Mouse (Mus musculus): Measurements from ENCODE around the gene Fth1.
A peak's percentile ranks its signal among the peaks of the same experiment; 100 is the strongest.
"Not testable (repeated sequence)": the region's sequence is repeated elsewhere in the genome, so short reads cannot be mapped to it uniquely, and the experiment has no call there.

Gene Fth1

DNA sequence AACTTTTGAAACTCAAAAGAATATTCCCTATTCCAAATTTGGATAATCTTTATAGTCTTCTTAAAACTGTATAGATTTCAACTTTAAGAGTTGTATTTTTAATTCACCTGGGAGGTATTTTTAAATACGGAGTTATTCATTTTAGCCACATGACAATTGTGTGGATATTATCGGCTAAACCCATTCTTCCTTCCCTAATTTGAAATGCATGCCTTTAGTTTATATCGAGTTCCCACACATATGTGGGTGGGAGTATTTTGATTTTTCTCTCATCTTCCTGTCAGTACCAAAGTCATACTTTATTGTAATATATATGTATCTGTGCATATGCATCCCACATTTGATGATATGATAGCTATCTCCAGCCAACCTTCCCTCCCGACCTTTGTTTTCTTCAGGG is at the start of gene Fth1:
Gene Fth1 (plus strand): TSS at position 341 of the 400 bp plus-strand sequence.
- DNase-seq (ENCODE audit: low read depth) = no peak

DNA sequence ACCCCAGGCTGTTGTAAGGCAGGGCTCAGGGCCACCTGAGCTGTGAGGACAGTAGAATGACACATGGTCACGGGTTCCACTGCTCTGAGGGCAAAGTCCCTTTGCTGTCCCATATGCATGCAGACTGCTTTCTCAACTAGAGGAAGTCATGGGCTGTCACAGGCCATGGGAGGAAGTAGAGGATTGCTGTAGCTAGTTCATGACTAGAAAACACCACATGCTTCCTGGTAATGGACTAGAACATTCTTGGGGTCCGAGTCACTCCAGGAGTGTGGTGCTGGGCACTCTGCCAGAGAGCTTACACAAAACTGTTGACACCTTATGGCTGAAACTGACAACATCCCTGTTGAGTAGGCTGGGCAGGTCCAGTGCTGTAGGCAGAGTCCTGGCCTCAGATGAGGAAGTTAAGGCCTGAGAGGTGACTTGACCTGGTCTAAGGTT is 49.2 kb upstream of the Fth1 start:
- not testable (repeated sequence) for DNase-seq (ENCODE audit: low read depth)

DNA sequence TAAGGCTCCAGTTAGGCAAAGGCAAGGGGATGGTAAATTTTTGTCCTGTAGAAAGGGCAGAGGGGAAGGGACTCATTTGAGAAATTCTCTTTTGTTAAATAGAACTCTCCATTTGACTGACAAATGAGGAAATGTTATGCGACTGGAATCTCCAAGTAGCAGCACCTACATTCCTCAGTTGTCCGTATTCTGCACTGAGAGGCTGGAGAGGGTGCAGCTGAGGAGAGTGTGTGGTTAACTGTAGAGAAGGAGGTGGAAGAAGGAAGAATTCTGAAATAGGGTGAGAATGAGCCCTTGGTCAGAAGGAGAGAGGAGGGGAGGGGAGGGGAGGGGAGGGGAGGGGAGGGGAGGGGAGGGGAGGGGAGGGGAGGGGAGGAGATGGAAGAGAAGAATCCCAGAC is 46.5 kb upstream of the Fth1 start:
- no peak for DNase-seq (ENCODE audit: low read depth)

DNA sequence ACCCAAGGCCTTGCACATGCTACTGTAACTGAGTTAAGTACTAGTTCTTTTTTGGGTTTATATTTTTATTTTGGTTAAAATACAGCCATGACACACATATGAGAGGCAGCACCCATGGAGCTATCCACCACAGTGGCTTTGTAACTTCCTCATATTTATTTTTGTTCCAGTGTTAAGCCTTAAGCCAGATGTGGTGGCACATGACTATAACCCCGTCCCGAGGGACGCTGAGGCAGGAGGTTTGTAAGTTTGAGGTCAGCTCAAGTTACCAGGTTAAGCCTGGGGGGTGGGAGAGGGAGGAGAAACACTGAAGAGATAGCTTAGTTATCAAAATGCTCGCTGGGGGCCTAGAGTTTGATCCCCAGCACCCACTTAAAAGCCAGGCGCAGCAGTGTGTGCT is 43.8 kb upstream of the Fth1 start:
- DNase-seq (ENCODE audit: low read depth) = no peak

DNA sequence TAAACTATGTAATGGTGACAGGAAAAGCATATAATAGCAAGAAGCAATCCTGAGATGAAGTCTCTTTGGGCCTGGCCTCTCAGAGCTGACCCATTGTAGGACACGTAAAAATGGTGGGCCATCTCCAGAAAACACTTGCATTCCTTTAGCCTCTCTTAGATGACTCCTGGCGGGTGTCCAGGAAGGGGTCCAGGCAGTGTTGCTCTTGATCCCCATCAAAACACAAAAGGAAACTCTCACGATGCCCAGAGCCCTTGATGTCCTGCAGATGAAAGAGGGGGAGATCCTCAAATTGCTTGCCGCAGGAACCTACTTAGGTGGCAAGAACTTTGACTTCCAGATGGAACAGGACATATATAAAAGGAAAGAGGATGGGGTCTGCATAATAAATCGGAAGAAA is 43.0 kb upstream of the Fth1 start:
- DNase-seq (ENCODE audit: low read depth) = no peak

DNA sequence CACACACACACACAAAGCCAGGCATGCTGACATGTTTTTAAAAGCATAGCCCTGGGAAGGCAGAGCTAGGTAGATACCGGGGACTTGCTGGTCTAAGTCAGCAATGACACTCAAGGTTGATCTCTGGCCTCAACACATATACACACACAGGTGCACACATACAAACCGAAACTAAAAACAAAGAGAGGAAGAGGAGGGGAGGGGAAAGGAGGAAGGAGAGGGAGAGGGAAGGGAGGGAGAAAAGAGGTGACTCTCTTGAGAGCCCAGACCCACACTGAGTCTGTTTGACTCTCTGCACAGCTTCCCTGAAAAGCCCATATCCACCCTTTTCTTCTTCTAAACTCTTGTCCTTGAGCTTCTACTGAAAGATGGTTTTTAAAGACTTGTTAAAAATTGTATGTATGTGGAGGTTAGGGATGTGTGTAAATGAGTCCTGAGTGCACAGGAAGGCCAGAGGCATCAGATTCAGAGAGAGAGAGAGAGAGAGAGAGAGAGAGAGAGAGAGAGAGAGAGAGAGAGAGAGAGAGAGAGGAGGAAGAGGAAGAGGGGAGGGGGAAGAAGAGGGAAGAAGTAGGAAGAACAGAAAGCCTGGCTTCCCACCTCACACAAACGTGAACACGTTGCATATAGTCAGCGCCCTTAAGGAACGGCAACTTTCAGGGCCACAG is 42.1 kb upstream of the Fth1 start:
- DNase-seq (ENCODE audit: low read depth) = no peak

DNA sequence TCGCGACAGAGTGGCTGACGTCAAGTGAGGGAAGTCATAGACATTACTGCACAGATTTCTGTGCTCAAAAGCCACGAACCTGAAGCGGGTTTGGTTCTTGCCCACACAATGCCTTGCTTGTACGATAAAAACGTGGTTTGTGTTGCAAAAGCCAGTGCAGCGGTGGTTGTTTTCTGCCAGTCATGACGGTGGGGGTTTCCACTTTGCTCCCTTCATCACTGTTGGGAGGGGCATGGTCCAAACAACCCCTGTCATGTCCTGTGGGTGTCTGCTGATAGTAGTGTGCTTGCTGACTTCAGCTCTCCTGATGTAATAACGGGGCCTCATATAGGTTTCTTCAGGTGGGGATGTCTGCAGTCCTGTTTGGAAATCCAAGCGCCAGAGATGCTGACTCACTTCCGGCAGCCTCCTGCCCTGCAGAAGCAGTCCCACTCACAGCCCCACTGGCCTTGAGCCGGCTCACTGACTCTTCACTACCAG is 41.5 kb upstream of the Fth1 start:
- peak; percentile 57 for DNase-seq (ENCODE audit: low read depth)

DNA sequence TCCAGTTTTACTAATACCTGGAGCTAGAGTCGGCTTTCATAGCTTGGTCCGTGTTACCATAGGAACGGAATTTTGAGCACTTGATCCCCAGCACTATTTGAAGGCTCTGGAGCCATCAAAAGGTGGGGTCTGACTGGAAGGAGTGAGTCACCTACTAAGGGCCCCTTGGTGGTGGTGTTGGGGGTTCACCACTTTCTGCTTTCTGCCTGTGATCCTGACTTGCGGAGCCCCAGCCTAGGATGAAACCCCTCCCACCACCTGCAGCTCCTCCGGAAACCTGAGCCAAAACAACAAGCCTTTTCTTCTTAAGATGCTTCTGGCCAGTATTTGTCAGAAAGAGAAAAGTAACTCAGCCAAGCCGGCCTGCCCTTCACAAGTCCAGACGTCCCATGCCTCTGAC is 40.6 kb upstream of the Fth1 start:
- DNase-seq (ENCODE audit: low read depth) = no peak

DNA sequence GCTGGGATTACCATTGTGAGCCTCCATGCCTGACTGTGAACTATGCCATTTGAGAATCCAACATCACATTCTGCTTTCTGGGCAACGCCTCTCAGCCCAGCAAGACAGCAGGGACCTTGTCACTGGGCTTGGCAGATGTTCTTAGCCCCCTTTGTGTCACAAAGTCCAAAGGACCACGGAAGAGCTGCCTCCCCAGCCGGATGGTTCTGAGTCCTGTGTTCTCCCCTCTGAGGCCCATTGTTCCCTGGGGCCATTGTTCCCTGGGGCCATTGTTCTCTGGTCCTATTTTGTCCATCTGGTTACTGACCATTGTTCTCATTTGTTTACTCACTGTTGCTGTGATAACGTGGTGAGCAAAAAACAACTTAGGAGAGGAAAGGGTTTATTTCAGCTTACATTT is 39.5 kb upstream of the Fth1 start:
- no peak for DNase-seq (ENCODE audit: low read depth)

DNA sequence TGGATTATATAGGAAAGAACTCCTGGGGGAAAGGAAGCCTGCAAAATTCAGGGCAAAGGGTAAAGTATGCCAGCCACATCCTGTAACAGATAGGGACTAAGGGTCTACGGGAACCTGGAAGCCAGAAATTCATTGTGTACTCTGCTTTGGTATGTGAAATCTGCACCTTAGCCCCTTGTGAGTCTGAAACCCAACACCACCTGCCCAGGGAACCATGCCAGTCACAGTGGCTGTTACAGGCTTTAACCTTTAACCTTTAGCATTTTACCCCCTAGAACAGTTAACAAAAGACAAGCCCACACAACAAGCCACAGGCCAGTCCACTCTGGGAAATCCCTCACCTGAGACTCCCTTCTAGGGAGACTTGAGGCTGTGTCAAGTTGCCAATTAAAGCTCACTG is 38.6 kb upstream of the Fth1 start:
- DNase-seq (ENCODE audit: low read depth) = no peak

DNA sequence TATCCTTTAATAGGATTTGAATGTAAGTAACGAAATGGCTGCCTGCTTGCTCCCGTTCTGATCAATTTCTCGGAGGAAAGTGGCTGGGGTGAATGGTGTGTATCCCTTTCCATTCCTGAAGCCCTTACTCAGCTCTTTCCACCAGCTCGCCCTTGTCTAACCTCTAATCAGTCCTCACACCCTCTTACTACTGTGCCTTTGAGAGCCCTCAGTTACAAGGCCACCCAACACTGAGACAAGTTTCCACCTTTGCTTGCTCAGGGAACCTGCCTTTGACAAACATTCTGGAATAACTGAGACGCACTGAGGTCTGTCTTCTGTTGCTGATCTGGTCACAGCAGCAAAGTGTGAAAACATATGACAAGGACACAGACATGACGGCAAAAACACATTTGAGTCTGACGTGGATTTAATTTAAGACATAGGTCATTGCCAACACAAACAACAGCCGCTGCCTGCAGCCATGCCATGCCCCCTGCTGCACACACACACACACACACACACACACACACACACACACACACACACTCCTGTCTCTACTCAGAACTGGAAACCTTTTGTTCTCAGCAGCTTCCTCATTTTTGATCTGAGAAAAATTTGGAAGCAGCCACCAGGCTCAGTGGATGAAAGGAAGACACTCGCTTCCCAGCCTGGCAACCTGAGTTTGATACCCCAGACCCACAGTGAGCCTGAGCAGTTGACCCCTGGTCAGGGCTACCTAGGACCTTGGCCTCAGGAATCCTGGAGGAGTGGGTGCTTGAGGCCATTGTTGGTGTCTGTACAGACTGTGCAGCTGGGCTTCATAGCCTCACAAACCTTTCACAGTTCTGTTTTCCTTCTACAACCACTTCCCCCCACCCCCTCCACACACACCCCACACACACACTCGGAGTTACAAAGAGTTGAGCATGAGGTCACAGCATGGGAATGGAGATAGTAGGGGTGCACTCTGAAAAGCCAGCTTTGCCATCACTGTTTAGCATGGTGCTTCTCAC is 37.6 kb upstream of the Fth1 start:
- no peak for DNase-seq (ENCODE audit: low read depth)

DNA sequence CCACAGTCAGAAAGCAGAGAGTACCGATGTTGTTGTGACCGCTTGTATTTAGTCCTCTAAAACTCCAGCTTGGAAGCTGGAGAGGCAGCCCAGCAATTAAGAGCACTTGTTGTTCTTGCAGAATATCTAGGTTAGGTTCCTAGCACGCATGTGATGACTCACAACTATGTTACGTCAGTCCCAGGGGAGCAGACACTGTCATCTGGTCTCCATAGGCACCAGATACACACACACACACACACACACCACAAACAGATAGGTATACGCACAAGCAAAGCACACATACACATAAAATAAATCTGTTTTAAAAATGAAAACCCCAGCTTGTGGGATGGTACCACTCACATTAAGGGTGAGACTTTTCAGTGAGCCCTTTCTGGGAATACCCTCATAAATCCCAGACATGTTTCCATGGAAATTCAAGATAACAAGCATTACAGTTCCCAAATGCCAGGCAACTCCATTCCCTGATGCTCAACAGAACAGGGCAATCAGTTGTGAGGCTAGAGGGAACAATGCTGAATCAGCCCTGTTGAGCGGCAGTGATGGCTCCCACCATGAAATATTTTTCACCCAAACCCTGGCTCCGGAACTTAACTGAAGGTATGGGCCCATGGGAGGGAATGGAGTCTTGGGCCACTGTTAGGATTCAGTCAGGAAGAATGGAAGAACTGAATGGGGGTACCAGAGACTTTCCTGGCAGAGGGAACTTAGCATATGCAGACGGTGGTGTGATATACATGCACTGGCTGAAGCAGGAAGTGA is 34.4 kb upstream of the Fth1 start:
- DNase-seq (ENCODE audit: low read depth) = no peak

DNA sequence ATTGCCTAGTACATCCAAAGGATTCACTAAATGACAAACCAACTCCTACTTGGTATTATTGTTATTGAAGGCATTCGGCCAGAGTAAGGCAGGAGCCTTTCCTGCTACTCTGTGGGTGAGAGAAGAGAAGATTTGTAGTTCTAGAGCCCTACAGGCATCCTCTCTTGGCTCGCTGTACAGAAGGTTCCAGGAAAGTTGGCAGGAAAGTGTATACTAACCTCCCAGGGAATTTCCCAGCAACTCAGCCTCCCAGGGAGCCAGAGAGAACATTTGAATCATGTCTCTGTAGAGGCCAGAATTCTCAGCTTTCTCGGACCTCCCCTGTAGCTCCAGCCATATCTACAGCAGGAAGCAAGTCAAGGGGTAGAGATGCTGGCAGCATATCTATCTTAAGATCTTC is 33.4 kb upstream of the Fth1 start:
- no peak for DNase-seq (ENCODE audit: low read depth)

DNA sequence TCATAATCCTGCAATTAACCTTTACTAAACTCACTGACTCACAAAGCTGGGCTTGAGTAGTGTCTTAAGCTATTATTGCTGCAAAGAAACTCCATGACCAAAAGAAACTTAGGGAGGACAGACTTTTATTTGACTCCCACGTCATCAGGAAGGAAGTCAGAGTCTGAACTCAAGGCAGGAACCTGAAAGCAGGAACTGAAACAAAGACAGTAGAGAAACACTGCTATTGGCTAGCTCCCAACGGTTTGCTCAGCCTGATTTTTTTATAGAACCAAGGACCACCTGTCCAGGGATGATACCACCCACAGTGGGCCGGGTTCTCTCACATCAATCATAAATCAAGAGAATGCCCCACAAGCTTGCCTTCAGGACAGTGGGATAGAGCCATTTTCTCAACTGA is 28.0 kb upstream of the Fth1 start:
- DNase-seq (ENCODE audit: low read depth) = no peak

DNA sequence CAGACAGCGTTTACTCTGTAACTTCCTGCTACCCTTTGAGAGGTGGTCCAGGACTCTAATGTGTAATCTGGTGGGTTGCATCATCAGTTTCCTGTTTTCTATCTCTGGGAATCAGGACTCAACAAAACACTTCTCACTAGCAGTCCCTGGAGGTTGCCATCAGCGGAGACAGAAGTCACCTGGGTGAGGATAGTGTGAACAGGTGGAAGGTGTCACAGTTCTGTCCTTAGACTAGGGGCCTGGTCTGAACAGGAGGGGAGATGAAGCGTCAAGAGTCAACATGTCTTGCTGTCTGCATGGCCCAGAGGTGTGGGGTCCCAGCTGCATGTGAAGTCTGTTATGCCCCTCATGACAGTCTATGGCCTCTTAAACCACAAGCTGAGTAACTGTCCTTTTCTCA is 27.5 kb upstream of the Fth1 start:
- DNase-seq (ENCODE audit: low read depth) = no peak

DNA sequence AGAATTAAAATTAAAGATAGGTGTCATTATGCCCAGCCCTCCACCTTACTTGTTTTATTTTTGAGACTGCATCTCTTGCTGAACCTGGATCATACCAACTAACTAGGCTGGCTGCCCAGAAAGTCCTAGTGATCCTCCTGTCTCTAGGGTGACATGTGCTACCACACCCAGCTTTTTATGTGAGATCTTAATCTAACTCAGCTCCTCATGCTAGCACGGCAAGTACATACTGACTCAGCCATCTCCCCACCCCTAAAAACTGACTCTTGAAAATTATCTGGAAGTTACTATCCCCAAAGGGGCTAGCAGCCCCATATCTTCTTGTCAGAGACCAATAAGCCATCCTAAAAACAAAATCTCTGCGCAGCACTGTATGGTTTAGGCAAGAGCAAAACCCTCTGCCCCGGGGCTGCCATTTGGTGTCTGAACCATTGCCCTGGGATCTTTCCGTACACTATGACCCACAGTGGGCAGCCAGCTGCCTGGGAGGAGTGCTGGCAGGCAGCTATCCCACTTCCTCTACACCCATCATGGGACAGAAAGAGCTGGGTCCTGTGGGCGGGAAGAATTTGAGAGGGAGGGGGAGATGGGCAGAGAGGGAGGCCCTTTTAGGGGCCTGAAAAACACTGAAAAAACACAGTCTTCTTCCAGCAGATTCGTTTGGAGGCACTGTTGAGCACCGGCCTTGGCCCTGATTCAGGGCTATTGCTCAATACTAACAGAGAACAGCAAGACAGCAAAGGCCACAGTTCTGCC is 26.2 kb upstream of the Fth1 start:
- DNase-seq (ENCODE audit: low read depth) = peak; percentile 50

DNA sequence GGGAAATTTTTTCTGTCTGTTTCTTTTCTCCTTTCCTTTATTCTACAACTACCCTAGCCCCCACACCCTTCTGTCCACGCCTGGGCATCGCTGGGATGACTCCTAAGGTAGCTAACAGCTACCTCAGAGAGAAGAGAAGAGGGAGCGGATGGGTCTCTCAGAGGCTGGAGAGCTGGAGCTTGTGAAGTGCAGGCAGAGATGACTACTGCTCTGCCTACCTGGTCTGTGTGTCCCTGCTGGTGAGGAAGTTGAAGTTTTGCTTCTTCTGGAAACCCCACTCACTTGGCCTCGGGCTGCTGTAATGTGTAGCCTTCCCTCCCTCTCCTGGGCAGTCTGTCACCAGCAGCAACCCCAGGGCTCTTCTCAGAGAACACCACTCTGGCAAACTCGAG is 25.6 kb upstream of the Fth1 start:
- DNase-seq (ENCODE audit: low read depth) = no peak

DNA sequence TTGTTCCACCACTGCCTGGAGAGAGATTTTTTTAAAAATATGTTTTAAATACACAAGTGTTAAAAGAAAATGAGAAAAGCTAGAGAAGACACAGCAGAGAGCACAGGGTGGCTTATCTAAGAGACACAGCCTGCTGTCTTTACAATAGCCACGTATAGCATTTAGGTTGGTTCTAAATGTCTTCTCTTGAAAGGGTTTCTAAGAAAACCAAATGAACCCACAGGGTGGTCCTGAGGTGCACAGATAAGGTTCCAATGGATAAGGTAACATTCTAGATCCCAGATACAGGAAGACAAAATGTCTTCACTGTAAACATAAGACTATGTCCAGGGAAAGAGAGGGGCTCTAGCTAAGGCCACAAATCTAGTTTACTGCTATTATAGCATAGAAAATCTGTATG is 25.0 kb upstream of the Fth1 start:
- DNase-seq (ENCODE audit: low read depth) = peak; percentile 66

DNA sequence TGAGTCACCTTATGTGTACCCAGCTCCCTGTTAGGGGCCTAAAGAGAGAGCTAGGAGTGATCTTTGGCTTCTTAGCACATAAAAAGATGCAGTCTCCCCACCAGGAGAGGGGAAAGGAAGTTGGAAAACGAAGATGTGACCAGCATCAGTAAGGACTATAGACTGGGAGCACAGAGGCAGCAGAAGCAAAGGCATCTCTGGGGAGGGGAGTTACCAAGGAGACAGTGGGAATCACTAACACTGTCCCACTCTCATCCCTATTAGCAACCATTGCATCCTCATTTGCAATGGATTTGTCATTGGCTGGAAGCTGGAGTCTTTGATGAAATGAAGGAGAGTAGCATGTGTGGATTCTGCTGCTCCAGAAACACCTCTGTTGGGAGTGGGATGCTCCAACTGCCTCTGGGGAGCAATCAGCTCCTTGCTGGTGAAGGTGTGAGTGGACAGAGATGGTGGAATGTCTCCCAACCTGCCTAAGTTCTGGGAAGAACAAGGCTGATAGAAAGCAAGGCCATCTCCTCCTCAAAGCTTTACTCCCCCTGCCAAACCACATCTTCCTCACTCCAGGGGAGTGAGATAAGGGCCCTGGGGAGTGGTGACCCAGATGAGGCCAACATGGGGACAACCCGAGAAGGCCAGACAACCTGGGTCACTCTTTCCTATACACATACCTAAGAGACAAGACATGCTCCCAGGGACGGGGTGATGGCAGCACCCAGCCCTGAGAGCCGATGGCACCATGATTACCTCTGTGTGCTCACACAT is 23.6 kb upstream of the Fth1 start:
- DNase-seq (ENCODE audit: low read depth) = no peak

DNA sequence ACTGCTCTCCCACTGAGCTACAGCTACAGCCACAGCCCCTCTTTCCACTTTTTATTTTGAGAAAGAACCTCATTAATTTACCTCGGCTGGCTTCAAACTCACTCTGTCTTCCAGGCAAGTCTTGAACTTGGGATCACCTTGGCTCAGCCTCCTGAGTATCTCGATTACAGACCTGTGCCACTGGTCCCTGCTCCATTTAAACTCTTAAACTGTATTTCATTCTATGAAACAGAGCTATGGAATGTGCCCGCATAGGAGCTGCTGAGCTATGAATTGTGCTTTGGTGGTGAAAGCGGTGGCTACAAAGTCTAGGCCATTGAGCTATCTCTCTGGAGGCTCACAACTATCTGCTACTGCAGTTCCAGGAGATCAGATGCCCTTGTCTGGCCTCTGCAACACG is 22.4 kb upstream of the Fth1 start:
- no peak for DNase-seq (ENCODE audit: low read depth)

DNA sequence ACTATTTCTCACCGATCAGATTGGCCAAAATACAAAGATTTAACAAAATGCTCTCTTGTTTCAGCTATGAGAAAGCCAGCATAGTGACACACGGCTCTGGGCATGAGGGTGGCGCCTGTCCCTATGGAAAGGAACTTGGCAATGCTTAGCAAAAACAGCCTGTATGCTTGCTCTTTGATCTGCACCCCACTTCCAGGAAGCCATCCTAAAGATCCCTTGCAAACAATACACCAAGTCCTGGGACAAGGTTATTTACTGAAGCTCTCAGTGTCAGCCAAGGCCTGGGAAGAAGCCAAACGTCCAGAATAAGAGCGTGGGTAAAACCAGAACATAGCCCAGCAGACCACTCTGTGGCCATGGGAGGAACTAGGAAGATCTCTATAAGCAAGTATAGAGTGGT is 19.6 kb upstream of the Fth1 start:
- DNase-seq (ENCODE audit: low read depth) = no peak
